Comparison of ENCODE assay signal across 8 mouse cellular contexts in the genomic region with DNA sequence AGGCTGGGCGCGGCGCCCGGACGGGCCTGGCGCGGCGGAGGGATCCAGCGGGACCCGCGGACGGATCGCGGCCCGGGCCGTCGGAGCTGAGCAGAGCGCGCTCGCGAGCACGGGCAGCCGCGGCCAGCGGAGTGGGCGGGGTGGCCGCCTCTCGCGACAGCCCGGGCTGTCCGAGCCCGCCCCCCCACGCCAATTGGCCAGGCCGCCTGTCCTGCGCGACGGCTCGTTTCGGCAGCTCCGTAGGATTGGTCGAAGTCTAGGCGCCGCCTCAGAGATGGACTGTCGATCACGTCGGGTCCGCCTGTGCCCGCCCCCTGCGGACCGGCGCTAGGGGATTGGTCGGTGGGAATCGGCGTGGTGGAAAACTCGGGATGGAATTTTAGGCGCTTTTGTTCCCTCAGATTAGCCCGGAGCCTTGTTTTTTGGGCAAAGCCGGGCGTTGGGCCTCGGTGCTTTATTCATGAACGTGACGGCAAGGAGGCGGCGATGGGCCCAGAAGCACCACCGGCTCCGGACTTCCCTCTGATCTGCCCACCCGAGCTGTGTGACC. TPM values are rescaled to one million over a fixed set of nuclear protein-coding genes. Genes with fewer than 3 reads are reported as not detected.
DNase-seq lines count a peak whose midpoint lies in the region; ATAC-seq and TF ChIP-seq lines count a peak whose summit lies in the region.

A gene (minus strand): TSS at position 128 of the 550 bp plus-strand sequence.

- H3K27me3 ChIP-seq in G1E (ENCODE audit: insufficient read depth, low read length) = peaks cover 3% of the 10 kb centered on the region; the same call in 1 of the 2 replicates
- no peaks in the 10 kb centered on the region for H3K27me3 ChIP-seq in forebrain, embryonic 15.5 days
- peaks cover 80% of the 10 kb centered on the region for H3K27me3 ChIP-seq in liver, embryonic 15.5 days
- H3K27me3 ChIP-seq in neural tube, embryonic 14.5 days (ENCODE audit: control insufficient read depth, insufficient read depth, low read length) = no peaks in the 10 kb centered on the region
- H3K27me3 ChIP-seq in thymus, adult 2 months (ENCODE audit: control insufficient read depth, insufficient read depth, low read length) = peaks cover 15% of the 10 kb centered on the region; the same call in 1 of the 2 replicates

- H3K9ac ChIP-seq in forebrain, embryonic 15.5 days (replicated peaks) = peak within 1 kb of the TSS; percentile 86
- peak within 1 kb of the TSS; percentile 25; the same call in 1 of the 2 replicates for H3K9ac ChIP-seq in liver, embryonic 15.5 days
- H3K9ac ChIP-seq in neural tube, embryonic 14.5 days (replicated peaks; ENCODE audit: low read depth, low read length) = peak within 1 kb of the TSS; percentile 97

- no peak for DNase-seq in G1E (ENCODE audit: low spot score)
- DNase-seq in cerebellum, adult 11 months = peak; percentile 98
- DNase-seq in heart, postnatal 10 days = peak; percentile 98 to 99
- peak; percentile 85 for DNase-seq in large intestine, adult 2 months (ENCODE audit: low read depth, low spot score)
- no peak for DNase-seq in thymus, adult 2 months

- under 1% methylated on average over 65 of the region's 67 CpGs for WGBS in forebrain, embryonic 15.5 days
- WGBS in large intestine, adult 2 months = under 1% methylated on average over 55 of the region's 67 CpGs
- 1% methylated on average over 67 of the region's 67 CpGs for WGBS in liver, embryonic 15.5 days (ENCODE audit: insufficient replicate concordance)
- WGBS in neural tube, embryonic 14.5 days = under 1% methylated on average over 55 of the region's 67 CpGs
- 7% methylated on average over 67 of the region's 67 CpGs for WGBS in thymus, adult 2 months

- H3K9me3 ChIP-seq in G1E (replicated peaks) = peaks cover 60% of the 10 kb centered on the region
- no peaks in the 10 kb centered on the region for H3K9me3 ChIP-seq in forebrain, embryonic 15.5 days
- no peaks in the 10 kb centered on the region for H3K9me3 ChIP-seq in liver, embryonic 15.5 days (replicated peaks)
- H3K9me3 ChIP-seq in neural tube, embryonic 14.5 days (ENCODE audit: control insufficient read depth, low read length) = no peaks in the 10 kb centered on the region

- no peaks in the 10 kb centered on the region for H3K4me1 ChIP-seq in G1E (ENCODE audit: insufficient read depth, low read depth, low read length)
- H3K4me1 ChIP-seq in forebrain, embryonic 15.5 days = peaks cover 50% of the 10 kb centered on the region
- peaks cover 18% of the 10 kb centered on the region for H3K4me1 ChIP-seq in liver, embryonic 15.5 days (replicated peaks)
- H3K4me1 ChIP-seq in neural tube, embryonic 14.5 days (ENCODE audit: control insufficient read depth, insufficient read depth, low read length) = peaks cover 39% of the 10 kb centered on the region
- H3K4me1 ChIP-seq in thymus, adult 2 months (replicated peaks; ENCODE audit: control insufficient read depth, insufficient read depth, low read length) = peaks cover 18% of the 10 kb centered on the region

- ATAC-seq in G1E (ENCODE audit: extremely low read depth, insufficient number of reproducible peaks, low FRiP score, poor library complexity, severe bottlenecking) = no peak
- ATAC-seq in forebrain, embryonic 15.5 days (replicated peaks) = peak; percentile 99
- peak; percentile 90 for ATAC-seq in liver, embryonic 15.5 days (ENCODE audit: insufficient read depth)
- peak; percentile 98 for ATAC-seq in neural tube, embryonic 14.5 days (ENCODE audit: low read depth)

- H3K36me3 ChIP-seq in G1E (replicated peaks) = no peaks in the 10 kb centered on the region
- no peaks in the 10 kb centered on the region for H3K36me3 ChIP-seq in forebrain, embryonic 15.5 days
- no peaks in the 10 kb centered on the region for H3K36me3 ChIP-seq in liver, embryonic 15.5 days (replicated peaks)
- H3K36me3 ChIP-seq in neural tube, embryonic 14.5 days (ENCODE audit: control insufficient read depth, insufficient read depth, low read length) = no peaks in the 10 kb centered on the region
- H3K36me3 ChIP-seq in thymus, adult 2 months (ENCODE audit: control insufficient read depth, insufficient read depth, low read length) = no peaks in the 10 kb centered on the region

- intact Hi-C loops in heart, postnatal 10 days (cut with DNase I) = loop anchor here (10.0 kb wide), 1 partner anchor 48 kb away; no protein-coding TSS in a partner anchor

- TF ChIP-seq CTCF in G1E (IDR thresholded peaks at IDR 0.05; ENCODE audit: low read depth, low read length) = no peak
- no peak for TF ChIP-seq CTCF in thymus, adult 2 months (IDR thresholded peaks at IDR 0.05; ENCODE audit: borderline replicate concordance, control insufficient read depth, extremely low read depth, insufficient read depth, low read length, poor library complexity)

- peak within 1 kb of the TSS; percentile 100 for H3K27ac ChIP-seq in forebrain, embryonic 15.5 days (replicated peaks)
- no peak within 1 kb of the TSS for H3K27ac ChIP-seq in liver, embryonic 15.5 days (replicated peaks)
- peak within 1 kb of the TSS; percentile 99 for H3K27ac ChIP-seq in neural tube, embryonic 14.5 days (ENCODE audit: low read depth, low read length)
- no peak within 1 kb of the TSS for H3K27ac ChIP-seq in thymus, adult 2 months (ENCODE audit: control insufficient read depth, insufficient read depth, low read length)

- H3K4me2 ChIP-seq in forebrain, embryonic 15.5 days (replicated peaks) = peak within 1 kb of the TSS; percentile 99
- H3K4me2 ChIP-seq in liver, embryonic 15.5 days = peak within 1 kb of the TSS; percentile 63
- H3K4me2 ChIP-seq in neural tube, embryonic 14.5 days (ENCODE audit: low read depth, low read length) = peak within 1 kb of the TSS; percentile 88

- peak within 1 kb of the TSS; percentile 48; the same call in 1 of the 2 replicates for H3K4me3 ChIP-seq in G1E (ENCODE audit: low read depth, low read length)
- H3K4me3 ChIP-seq in forebrain, embryonic 15.5 days = peak within 1 kb of the TSS; percentile 94
- H3K4me3 ChIP-seq in liver, embryonic 15.5 days (replicated peaks) = peak within 1 kb of the TSS; percentile 58
- peak within 1 kb of the TSS; percentile 87 for H3K4me3 ChIP-seq in neural tube, embryonic 14.5 days (ENCODE audit: low read depth, low read length)
- H3K4me3 ChIP-seq in thymus, adult 2 months (ENCODE audit: control insufficient read depth, insufficient read depth, low read length) = peak within 1 kb of the TSS; percentile 23

- TF ChIP-seq POLR2A in thymus, adult 2 months (IDR thresholded peaks at IDR 0.05; ENCODE audit: control insufficient read depth, extremely low read depth, insufficient read depth, low read length, poor library complexity) = no peak

RNA-seq across cellular contexts. Expression of the gene that starts here (rescaled TPM):
- total RNA-seq in G1E (2014; fragmentation: Nextera tagmentation) (not detected in 2 replicates), G1E (2017) (0.17 and 0.22 TPM in 2 replicates)
- not detected in 2 replicates for polyA plus RNA-seq in G1E (2012)
- polyA plus RNA-seq in forebrain, embryonic 15.5 days (2015; fragmentation: Nextera tagmentation; extraction: Ambion mirVana) = 36.7 and 39.2 TPM in 2 replicates
- 10 to 100 TPM; 40.5 to 43.3 TPM for total RNA-seq in heart, postnatal 10 days (2021)
- polyA plus RNA-seq in large intestine, adult 2 months (2012; rRNA removed) = 9.8 and 19.2 TPM in 2 replicates
- polyA plus RNA-seq in liver, embryonic 15.5 days (2015; fragmentation: Nextera tagmentation; extraction: Ambion mirVana) = 0.89 and 1.6 TPM in 2 replicates
- polyA plus RNA-seq in neural tube, embryonic 14.5 days (2014; fragmentation: Nextera tagmentation; extraction: Ambion mirVana) = 36.2 and 40.2 TPM in 2 replicates
- 5.6 and 6.5 TPM in 2 replicates for polyA plus RNA-seq in thymus, adult 2 months (2012; rRNA removed)

Comparison
In these comparisons a context has a peak if more than half of its experiments do, and no peak if none do; other contexts are left out.
1. RNA of the gene that starts here (total RNA-seq): 40.5 to 43.3 TPM in heart, postnatal 10 days; 0.17 to 0.22 TPM in G1E; every median in the first group is over 10 times any median in the second.
2. DNase-seq: peak in cerebellum, adult 11 months (single experiment), heart, postnatal 10 days (2 of 2) and large intestine, adult 2 months (single experiment); none in G1E (single experiment) and thymus, adult 2 months (single experiment).
3. H3K4me3 ChIP-seq: peak in every context shown above with its lines; median percentile 94 in forebrain, embryonic 15.5 days; 87 in neural tube, embryonic 14.5 days; 58 in liver, embryonic 15.5 days; 48 in G1E; 23 in thymus, adult 2 months.
4. H3K27ac ChIP-seq: peak in forebrain, embryonic 15.5 days (single experiment) and neural tube, embryonic 14.5 days (single experiment); none in liver, embryonic 15.5 days (single experiment) and thymus, adult 2 months (single experiment).
5. H3K9ac ChIP-seq: peak in every context shown above with its lines; median percentile 97 in neural tube, embryonic 14.5 days; 86 in forebrain, embryonic 15.5 days; 25 in liver, embryonic 15.5 days.
6. Peak in every context shown above with its lines, with median percentiles within 50 percentile points of each other: H3K4me2 ChIP-seq.